Mouse (Mus musculus) embryonic fibroblast, embryonic 13.5 days (primary cell): ENCODE results near the gene Xrcc4.

Source experiments
- CTCF ChIP-seq: IDR thresholded peaks from 2 replicates; pipeline ENCODE4 v1.5.1; 2011; ENCODE audit warnings: mild to moderate bottlenecking, control low read depth, low read length, moderate library complexity, borderline replicate concordance; ENCODE audit not compliant: insufficient read depth
- POLR2A ChIP-seq: IDR thresholded peaks from 2 replicates; pipeline ENCODE4 v1.6.1; 2011; ENCODE audit warnings: low read depth, mild to moderate bottlenecking, control low read depth, low read length, moderate library complexity

DNA sequence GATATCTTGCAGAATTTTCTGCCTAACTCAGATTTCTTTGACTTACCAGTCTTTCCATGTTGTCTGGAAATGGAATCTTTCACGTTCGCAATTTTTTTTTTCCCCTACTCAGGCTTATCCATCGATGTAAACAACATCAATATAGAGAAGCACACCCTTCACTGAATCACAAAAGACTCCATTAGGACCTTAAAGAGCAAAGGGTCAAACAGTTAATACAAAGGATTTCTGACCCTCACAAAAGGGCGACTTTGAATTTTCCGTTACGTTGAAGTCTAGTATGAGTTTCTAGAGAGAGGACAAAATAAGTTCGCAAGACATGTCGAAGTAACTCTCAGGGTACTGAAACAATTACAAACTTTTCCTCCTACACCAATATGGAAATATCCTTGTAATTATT is 346.2 kb downstream of the Xrcc4 start:
- TF ChIP-seq CTCF (no peak), POLR2A (no peak)
